Mouse (Mus musculus): Measurements from ENCODE around the gene Prrc2b. TPM values are rescaled to one million over a fixed set of nuclear protein-coding genes. Genes with fewer than 3 reads are reported as not detected.

Prrc2b gene
- polyA plus RNA-seq, 1 experiment from 2014 or later, result 76.8 TPM

DNA sequence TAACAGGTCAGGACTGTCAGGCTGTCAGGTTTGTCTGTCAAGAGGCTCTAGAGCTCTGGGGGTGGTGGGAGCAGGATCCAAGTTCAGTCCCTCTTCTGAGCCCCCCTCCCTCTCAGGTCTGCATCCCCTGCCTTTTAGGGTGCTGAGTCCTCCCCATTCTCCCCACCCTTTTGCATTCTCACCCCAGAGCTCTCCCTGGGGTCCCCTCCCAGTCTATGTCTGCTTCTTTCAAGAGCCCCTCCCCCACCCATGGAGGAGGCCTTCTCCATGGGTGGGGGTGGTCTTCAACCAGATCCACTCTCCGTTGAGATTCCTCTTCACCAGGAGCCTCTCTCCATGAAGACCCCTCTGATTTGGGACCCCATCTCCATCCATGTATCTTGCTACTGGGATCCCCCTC, 747 bp upstream of the Prrc2b start:
- H3K9me3 ChIP-seq (ENCODE audit: low read depth, low read length), result no peaks in the 10 kb centered on the region
- ATAC-seq (ENCODE audit: insufficient read depth) (no peak), DNase-seq (no peak)
- H3K4me3 ChIP-seq (ENCODE audit: low read depth, low read length), result peak overlapping the region; percentile 86
- peak overlapping the region; percentile 96 for H3K4me2 ChIP-seq
- H3K27me3 ChIP-seq (ENCODE audit: insufficient read depth, low read length), result no peaks in the 10 kb centered on the region
- peaks cover 11% of the 10 kb centered on the region for H3K4me1 ChIP-seq (ENCODE audit: insufficient read depth)
- 0 out of 2 replicates have a peak overlapping the region, but pooled peaks have one; percentile 99 for H3K27ac ChIP-seq (ENCODE audit: low read depth)
- TF ChIP-seq CTCF (IDR thresholded peaks at IDR 0.05; ENCODE audit: low read depth), result no peak
- H3K9ac ChIP-seq, result no peak overlapping the region
- 15% methylated on average over 1 of the region's 1 CpGs for WGBS
- no peaks in the 10 kb centered on the region for H3K36me3 ChIP-seq (ENCODE audit: insufficient read depth)

DNA sequence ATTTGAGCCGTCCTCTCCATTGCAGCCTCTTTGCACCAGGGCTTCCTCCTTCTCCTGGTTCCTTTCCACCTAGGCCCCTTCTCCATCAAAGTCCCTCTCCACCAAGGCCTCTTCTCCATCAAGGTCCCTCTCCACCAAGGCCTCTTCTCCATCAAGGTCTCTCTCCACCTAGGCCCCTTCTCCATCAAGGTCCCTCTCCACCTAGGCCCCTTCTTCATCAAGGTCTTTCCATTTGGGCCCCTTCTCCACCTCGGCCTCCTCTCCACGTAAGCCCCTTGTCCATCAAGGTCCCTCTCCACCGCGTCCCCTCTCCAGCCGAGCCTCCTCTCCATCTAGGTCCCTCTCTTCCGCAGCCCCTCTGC, 339 bp upstream of the Prrc2b start:
- H3K9ac ChIP-seq, result peak overlapping the region; percentile 99
- H3K27ac ChIP-seq (ENCODE audit: low read depth), result peak overlapping the region; percentile 99
- H3K4me2 ChIP-seq, result peak overlapping the region; percentile 96
- WGBS, result 7% methylated on average over 7 of the region's 7 CpGs
- no peaks in the 10 kb centered on the region for H3K27me3 ChIP-seq (ENCODE audit: insufficient read depth, low read length)
- no peaks in the 10 kb centered on the region for H3K9me3 ChIP-seq (ENCODE audit: low read depth, low read length)
- H3K36me3 ChIP-seq (ENCODE audit: insufficient read depth), result no peaks in the 10 kb centered on the region
- peak; percentile 79; the same call in 1 of the 2 replicates for ATAC-seq (ENCODE audit: insufficient read depth)
- H3K4me3 ChIP-seq (ENCODE audit: low read depth, low read length), result peak overlapping the region; percentile 86
- DNase-seq, result no peak
- H3K4me1 ChIP-seq (ENCODE audit: insufficient read depth), result peaks cover 15% of the 10 kb centered on the region
- TF ChIP-seq CTCF (IDR thresholded peaks at IDR 0.05; ENCODE audit: low read depth), result no peak

DNA sequence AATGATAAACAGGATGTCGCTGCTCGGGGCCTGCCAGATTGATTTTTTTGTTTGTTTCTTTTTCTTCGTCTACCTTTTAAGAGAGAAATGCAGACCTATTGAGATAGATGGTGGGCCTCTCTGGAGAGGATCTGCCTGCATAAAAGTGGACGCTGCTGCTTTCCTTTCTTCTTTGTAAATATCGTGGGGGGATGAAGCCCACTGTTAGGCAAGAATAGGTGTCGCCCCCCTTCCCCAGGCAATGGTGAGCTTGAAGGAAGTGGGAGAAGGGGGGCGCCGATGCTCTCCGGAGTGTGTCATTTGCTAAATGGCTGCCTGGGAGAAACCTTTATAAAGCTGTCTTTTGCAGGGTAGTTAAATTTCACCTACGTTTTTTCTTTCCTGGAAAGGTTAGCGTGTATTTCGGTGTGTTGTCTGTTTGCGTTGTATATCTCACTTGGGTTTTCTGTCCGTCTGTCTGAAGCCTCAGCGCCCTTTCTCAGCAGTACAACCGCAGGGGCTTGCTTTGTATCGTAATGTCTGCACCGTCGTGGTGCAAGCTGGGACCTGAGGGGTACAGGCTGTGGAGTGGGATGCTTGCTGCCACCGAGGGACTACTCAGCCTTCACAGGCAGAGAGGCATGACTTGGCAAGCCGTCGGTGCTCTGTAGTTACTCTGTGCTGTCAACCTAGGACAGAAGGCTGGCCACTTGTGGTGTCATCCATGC, 931 bp downstream of the Prrc2b start:
- Histone ChIP-seq H3K4me1 (ENCODE audit: insufficient read depth) (peaks cover 28% of the 10 kb centered on the region), H3K36me3 (ENCODE audit: insufficient read depth) (no peaks in the 10 kb centered on the region), H3K4me2 (peak overlapping the region; percentile 96), H3K9me3 (ENCODE audit: low read depth, low read length) (no peaks in the 10 kb centered on the region), H3K27ac (ENCODE audit: low read depth) (peak overlapping the region; percentile 99), H3K4me3 (ENCODE audit: low read depth, low read length) (peak overlapping the region; percentile 86), H3K27me3 (ENCODE audit: insufficient read depth, low read length) (no peaks in the 10 kb centered on the region), H3K9ac (peak overlapping the region; percentile 99)
- TF ChIP-seq CTCF (IDR thresholded peaks at IDR 0.05; ENCODE audit: low read depth), result no peak
- WGBS, result under 1% methylated on average over 22 of the region's 22 CpGs
- ATAC-seq (ENCODE audit: insufficient read depth), result no peak
- peak; percentile 74 for DNase-seq

DNA sequence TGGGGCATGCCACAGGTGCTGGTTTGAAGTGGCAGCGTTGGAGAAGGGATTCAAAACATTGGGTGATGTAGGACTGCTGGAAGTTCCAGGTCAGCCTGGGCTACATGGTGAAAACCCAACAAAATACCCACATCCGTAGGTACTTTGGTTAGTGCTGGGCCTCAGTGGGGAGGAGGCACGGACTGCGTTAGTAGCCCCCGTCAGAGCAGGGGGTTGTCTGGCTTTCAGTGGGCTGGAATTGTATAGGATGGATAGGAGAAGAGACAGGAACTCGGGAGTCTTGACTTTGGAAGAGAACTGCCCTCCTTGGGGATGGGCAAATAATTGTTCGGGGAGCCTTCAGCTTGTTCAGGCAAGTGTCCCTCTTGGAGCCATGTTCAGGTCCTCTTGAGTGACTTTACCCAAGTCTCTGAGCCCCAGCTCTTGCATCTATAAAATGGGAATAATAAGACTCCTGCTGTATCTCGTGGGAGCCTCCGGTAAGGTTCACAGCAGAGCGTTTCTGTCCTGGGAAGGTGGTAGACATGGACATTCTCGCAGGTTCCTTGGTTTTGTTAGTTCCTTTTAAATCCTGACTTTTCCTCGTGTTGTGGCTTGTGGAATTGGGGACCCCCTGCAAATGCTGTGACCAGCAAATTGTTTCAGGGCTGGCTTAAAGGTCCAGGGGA, 1.6 kb downstream of the Prrc2b start:
- ATAC-seq (ENCODE audit: insufficient read depth), result no peak
- Histone ChIP-seq H3K9ac (peak overlapping the region; percentile 99), H3K27ac (ENCODE audit: low read depth) (peak overlapping the region; percentile 99), H3K27me3 (ENCODE audit: insufficient read depth, low read length) (no peaks in the 10 kb centered on the region), H3K36me3 (ENCODE audit: insufficient read depth) (no peaks in the 10 kb centered on the region), H3K4me1 (ENCODE audit: insufficient read depth) (peaks cover 35% of the 10 kb centered on the region), H3K4me3 (ENCODE audit: low read depth, low read length) (peak overlapping the region; percentile 86), H3K4me2 (peak overlapping the region; percentile 96), H3K9me3 (ENCODE audit: low read depth, low read length) (no peaks in the 10 kb centered on the region)
- no peak for TF ChIP-seq CTCF (IDR thresholded peaks at IDR 0.05; ENCODE audit: low read depth)
- DNase-seq, result no peak
- 6% methylated on average over 12 of the region's 12 CpGs for WGBS

DNA sequence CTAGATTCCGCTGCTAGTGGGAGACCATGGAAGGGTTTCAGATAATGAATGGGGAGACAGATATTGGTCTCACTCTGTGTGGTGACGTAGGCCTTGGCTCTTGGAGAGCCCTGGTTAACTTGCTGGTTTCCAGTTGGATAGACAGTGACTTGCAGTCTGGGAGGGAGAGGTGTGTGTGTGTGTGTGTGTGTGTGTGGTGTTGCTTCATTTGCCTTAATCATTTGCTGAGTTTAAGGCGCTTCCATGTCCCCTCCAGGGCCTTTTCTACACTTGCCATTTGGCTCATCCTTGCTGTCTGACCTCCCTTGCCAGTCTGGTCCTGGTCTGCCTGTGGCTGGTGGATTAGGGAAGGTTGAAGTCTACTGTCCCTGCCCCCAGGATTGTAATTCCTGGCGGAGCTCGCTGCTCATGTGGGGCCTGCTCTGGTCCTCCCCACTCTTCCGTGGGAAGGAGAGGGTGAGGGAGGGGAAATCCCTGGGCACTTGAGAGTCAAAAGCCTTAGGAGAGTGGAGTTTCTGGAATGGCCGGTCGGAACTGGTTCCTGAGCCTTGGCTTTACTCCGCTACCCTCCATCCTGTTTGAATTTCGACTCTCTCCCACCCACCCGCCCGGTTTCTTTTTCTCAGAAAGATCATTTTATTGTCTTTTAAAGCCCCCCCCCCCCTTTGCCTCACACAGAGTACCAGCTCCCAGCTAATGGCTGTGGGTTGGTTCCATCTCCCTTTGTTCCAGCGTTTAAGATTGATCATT, 2.3 kb downstream of the Prrc2b start:
- Histone ChIP-seq H3K36me3 (ENCODE audit: insufficient read depth) (no peaks in the 10 kb centered on the region), H3K27me3 (ENCODE audit: insufficient read depth, low read length) (no peaks in the 10 kb centered on the region), H3K4me2 (peak overlapping the region; percentile 96), H3K9me3 (ENCODE audit: low read depth, low read length) (no peaks in the 10 kb centered on the region), H3K9ac (peak overlapping the region; percentile 99), H3K27ac (ENCODE audit: low read depth) (peak overlapping the region; percentile 99), H3K4me3 (ENCODE audit: low read depth, low read length) (peak overlapping the region; percentile 86), H3K4me1 (ENCODE audit: insufficient read depth) (peaks cover 38% of the 10 kb centered on the region)
- DNase-seq, result peak; percentile 78
- ATAC-seq (ENCODE audit: insufficient read depth), result peak; percentile 29; the same call in 1 of the 2 replicates
- no peak for TF ChIP-seq CTCF (IDR thresholded peaks at IDR 0.05; ENCODE audit: low read depth)
- WGBS, result 7% methylated on average over 13 of the region's 13 CpGs

DNA sequence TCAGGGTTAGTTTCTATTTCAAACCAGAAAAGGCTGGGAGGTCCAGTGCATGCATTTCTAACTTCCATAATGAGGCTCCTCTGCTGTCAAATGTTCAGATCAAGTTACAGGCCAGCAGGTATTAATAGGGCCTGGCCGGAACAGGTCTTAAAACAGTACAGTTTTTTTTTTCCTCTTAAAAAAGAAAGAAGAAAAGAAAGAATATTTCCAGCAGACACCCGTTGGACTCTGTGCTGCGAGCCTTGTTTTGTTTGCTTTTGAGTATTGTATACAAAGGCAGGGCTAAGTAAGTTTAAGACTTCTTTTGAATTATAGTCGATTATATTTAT, 2.9 kb downstream of the Prrc2b start:
- no peak for TF ChIP-seq CTCF (IDR thresholded peaks at IDR 0.05; ENCODE audit: low read depth)
- peak overlapping the region; percentile 99; the same call in 1 of the 2 replicates for H3K9ac ChIP-seq
- peaks cover 42% of the 10 kb centered on the region for H3K4me1 ChIP-seq (ENCODE audit: insufficient read depth)
- no peaks in the 10 kb centered on the region for H3K9me3 ChIP-seq (ENCODE audit: low read depth, low read length)
- H3K4me3 ChIP-seq (ENCODE audit: low read depth, low read length), result peak overlapping the region; percentile 86
- peak overlapping the region; percentile 96 for H3K4me2 ChIP-seq
- H3K36me3 ChIP-seq (ENCODE audit: insufficient read depth), result no peaks in the 10 kb centered on the region
- DNase-seq, result peak; percentile 44
- H3K27me3 ChIP-seq (ENCODE audit: insufficient read depth, low read length), result no peaks in the 10 kb centered on the region
- peak overlapping the region; percentile 99 for H3K27ac ChIP-seq (ENCODE audit: low read depth)
- ATAC-seq (ENCODE audit: insufficient read depth), result no peak
- WGBS, result 10% methylated on average over 4 of the region's 4 CpGs
